Mouse (Mus musculus): Measurements from ENCODE around the gene Kremen1. TPM values are rescaled to one million over a fixed set of nuclear protein-coding genes. Genes with fewer than 3 reads are reported as not detected.

Gene Kremen1
- polyA plus RNA-seq, 1 experiment from 2014 or later: 24.2 TPM

DNA sequence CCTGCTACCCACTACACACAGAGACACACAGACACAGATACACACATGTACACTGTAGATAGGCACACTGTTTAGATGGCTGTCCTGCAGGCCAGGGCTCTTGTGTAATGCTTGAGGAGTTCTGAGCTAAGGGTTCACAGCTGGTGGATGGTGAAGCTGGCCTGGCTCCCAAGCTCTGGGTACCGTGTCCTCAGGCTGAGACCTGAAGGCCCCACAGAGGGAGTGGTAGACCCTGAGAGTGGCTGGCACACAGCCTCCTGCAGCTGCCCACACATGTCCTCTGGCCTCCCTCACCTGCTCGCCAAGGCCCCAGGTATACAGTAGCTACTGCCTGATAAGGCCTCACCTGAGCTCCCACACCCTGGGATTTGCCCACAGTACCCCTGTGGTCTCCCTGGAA, 119.4 kb downstream of the Kremen1 start:
- H3K9ac ChIP-seq (replicated peaks): no peak overlapping the region
- 89% methylated on average over 2 of the region's 2 CpGs for WGBS
- H3K27me3 ChIP-seq: no peaks in the 10 kb centered on the region
- no peak overlapping the region for H3K27ac ChIP-seq
- no peaks in the 10 kb centered on the region for H3K36me3 ChIP-seq
- peaks cover 8% of the 10 kb centered on the region for H3K4me1 ChIP-seq (replicated peaks)
- ATAC-seq (ENCODE audit: insufficient number of reproducible peaks, insufficient read depth, low FRiP score, low TSS enrichment, low read depth): no peak
- no peak overlapping the region for H3K4me3 ChIP-seq (replicated peaks)
- H3K4me2 ChIP-seq: no peak overlapping the region
- no peaks in the 10 kb centered on the region for H3K9me3 ChIP-seq

Other genes with a start within 250 kb of the Kremen1 start
- gene Rasl10a, start 203.4 kb downstream of the Kremen1 start, polyA plus RNA-seq (2016; fragmentation: Nextera tagmentation; extraction: Ambion mirVana): 2.8 and 3.2 TPM in 2 replicates
- 40.5 and 44.9 TPM in 2 replicates for gene Gas2l1, start 196.2 kb downstream of the Kremen1 start, polyA plus RNA-seq (2016; fragmentation: Nextera tagmentation; extraction: Ambion mirVana)
- gene Rhbdd3, start 162.6 kb downstream of the Kremen1 start, polyA plus RNA-seq (2016; fragmentation: Nextera tagmentation; extraction: Ambion mirVana): 23.2 and 24.8 TPM in 2 replicates
- 1,006 and 1,007 TPM in 2 replicates for gene Ewsr1, start 162.3 kb downstream of the Kremen1 start, polyA plus RNA-seq (2016; fragmentation: Nextera tagmentation; extraction: Ambion mirVana)
- gene Emid1, start 109.3 kb downstream of the Kremen1 start, polyA plus RNA-seq (2016; fragmentation: Nextera tagmentation; extraction: Ambion mirVana): 16.4 and 18.2 TPM in 2 replicates
- 13.6 and 13.7 TPM in 2 replicates for gene Znrf3, start 183.3 kb upstream of the Kremen1 start, polyA plus RNA-seq (2016; fragmentation: Nextera tagmentation; extraction: Ambion mirVana)